Mouse (Mus musculus): Measurements from ENCODE around the gene Olfr965. TPM values are rescaled to one million over a fixed set of nuclear protein-coding genes. Genes with fewer than 3 reads are reported as not detected.

Olfr965 gene
- polyA plus RNA-seq, 2 experiments, result not detected

DNA sequence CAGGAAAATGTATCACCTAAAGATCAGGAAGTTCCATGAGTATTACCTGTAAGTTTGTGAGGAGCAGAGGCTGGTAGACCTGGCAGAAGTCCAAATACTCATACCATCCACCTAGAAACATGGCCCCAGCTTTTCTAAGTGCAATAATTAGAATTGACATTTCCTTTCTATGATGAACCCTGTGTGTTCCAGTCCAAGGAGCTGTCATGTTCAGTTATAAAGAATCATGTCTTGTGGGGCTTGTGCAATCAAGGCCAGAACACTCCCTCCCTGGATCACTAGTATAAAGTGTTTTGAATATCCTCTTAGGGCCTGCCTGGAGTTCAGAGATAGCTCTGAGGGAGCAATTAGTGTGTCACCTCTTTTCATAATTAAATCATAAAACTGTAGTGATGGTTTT lies 4.1 kb upstream of the Olfr965 start, which contains the start of gene Olfr149:
Olfr149 (minus strand) TSS at position 101 of the 400 bp plus-strand sequence.
- Histone ChIP-seq H3K4me2 (replicated peaks; ENCODE audit: low read depth, low read length, severe bottlenecking) (no peak within 1 kb of the TSS), H3K9ac (ENCODE audit: low read depth, low read length, severe bottlenecking) (no peak within 1 kb of the TSS), H3K36me3 (ENCODE audit: control insufficient read depth, insufficient read depth, low read length) (no peaks in the 10 kb centered on the region), H3K27ac (replicated peaks; ENCODE audit: low read depth, low read length) (no peak within 1 kb of the TSS), H3K4me1 (ENCODE audit: control insufficient read depth, insufficient read depth, low read length) (no peaks in the 10 kb centered on the region), H3K4me3 (replicated peaks; ENCODE audit: low read length) (no peak within 1 kb of the TSS), H3K27me3 (ENCODE audit: control insufficient read depth, insufficient read depth, low read length) (no peaks in the 10 kb centered on the region), H3K9me3 (ENCODE audit: control insufficient read depth, low read length) (no peaks in the 10 kb centered on the region)
- DNase-seq (ENCODE audit: low spot score) (no peak), ATAC-seq (ENCODE audit: low FRiP score, low read depth) (no peak)
- TF ChIP-seq POLR2A (IDR thresholded peaks at IDR 0.05; ENCODE audit: borderline replicate concordance, extremely low read depth, insufficient read depth, insufficient read length), result no peak

DNA sequence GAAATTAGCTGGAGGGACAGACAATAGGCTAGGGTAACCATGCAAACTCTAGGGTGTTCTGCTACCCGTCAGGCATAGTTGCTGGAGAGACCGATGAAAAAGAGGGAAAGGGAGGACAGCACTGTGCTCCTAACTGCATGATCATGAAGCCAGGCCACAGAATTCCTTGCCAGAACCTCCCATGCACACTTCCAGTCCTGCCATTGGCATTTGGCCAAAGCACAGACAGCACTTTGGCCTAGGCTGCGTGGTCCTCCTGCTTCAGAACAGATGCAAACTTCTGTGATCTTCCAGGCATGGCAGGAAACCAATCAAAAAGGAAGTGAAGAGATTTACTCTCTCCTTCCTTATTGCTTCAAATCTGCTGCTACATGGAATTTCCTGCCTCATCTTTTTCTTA lies 2.2 kb upstream of the Olfr965 start:
- Histone ChIP-seq H3K4me2 (replicated peaks; ENCODE audit: low read depth, low read length, severe bottlenecking) (no peak overlapping the region), H3K4me3 (replicated peaks; ENCODE audit: low read length) (no peak overlapping the region), H3K27ac (replicated peaks; ENCODE audit: low read depth, low read length) (no peak overlapping the region), H3K4me1 (ENCODE audit: control insufficient read depth, insufficient read depth, low read length) (no peaks in the 10 kb centered on the region), H3K27me3 (ENCODE audit: control insufficient read depth, insufficient read depth, low read length) (no peaks in the 10 kb centered on the region), H3K9ac (ENCODE audit: low read depth, low read length, severe bottlenecking) (no peak overlapping the region), H3K36me3 (ENCODE audit: control insufficient read depth, insufficient read depth, low read length) (no peaks in the 10 kb centered on the region), H3K9me3 (ENCODE audit: control insufficient read depth, low read length) (no peaks in the 10 kb centered on the region)
- 59% methylated on average over 3 of the region's 3 CpGs for WGBS
- no peak for TF ChIP-seq POLR2A (IDR thresholded peaks at IDR 0.05; ENCODE audit: borderline replicate concordance, extremely low read depth, insufficient read depth, insufficient read length)
- DNase-seq (ENCODE audit: low spot score) (peak; percentile 10), ATAC-seq (ENCODE audit: low FRiP score, low read depth) (no peak)

DNA sequence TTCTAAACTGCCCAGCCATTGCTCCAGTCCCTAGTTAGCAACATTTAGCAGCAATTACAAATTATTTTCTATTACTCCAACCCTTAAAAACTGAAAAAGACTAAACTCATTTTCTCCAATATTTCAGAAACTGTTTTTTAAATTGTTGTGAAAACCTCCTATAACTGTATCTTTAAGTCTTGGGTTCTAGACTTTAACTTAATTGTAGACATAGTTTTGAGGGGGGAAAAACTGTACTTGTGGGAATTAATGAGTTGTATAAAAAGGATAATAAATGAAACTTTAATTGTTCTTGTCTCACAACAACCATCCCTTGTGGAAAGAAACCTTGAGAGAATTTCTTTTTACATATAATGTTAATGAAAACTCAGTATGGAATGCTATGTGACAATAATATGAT lies 19.5 kb downstream of the Olfr965 start, which contains the start of gene Olfr150:
Olfr150 (plus strand) TSS at position 301 of the 400 bp plus-strand sequence.
- DNase-seq (ENCODE audit: low spot score), result no peak
- no peak for ATAC-seq (ENCODE audit: low FRiP score, low read depth)
- no peaks in the 10 kb centered on the region for H3K36me3 ChIP-seq (ENCODE audit: control insufficient read depth, insufficient read depth, low read length)
- no peaks in the 10 kb centered on the region for H3K4me1 ChIP-seq (ENCODE audit: control insufficient read depth, insufficient read depth, low read length)
- TF ChIP-seq POLR2A (IDR thresholded peaks at IDR 0.05; ENCODE audit: borderline replicate concordance, extremely low read depth, insufficient read depth, insufficient read length), result no peak
- H3K9me3 ChIP-seq (ENCODE audit: control insufficient read depth, low read length), result no peaks in the 10 kb centered on the region
- no peak within 1 kb of the TSS for H3K4me2 ChIP-seq (replicated peaks; ENCODE audit: low read depth, low read length, severe bottlenecking)
- no peaks in the 10 kb centered on the region for H3K27me3 ChIP-seq (ENCODE audit: control insufficient read depth, insufficient read depth, low read length)
- no peak within 1 kb of the TSS for H3K27ac ChIP-seq (replicated peaks; ENCODE audit: low read depth, low read length)
- H3K9ac ChIP-seq (ENCODE audit: low read depth, low read length, severe bottlenecking), result no peak within 1 kb of the TSS
- no peak within 1 kb of the TSS for H3K4me3 ChIP-seq (replicated peaks; ENCODE audit: low read length)

DNA sequence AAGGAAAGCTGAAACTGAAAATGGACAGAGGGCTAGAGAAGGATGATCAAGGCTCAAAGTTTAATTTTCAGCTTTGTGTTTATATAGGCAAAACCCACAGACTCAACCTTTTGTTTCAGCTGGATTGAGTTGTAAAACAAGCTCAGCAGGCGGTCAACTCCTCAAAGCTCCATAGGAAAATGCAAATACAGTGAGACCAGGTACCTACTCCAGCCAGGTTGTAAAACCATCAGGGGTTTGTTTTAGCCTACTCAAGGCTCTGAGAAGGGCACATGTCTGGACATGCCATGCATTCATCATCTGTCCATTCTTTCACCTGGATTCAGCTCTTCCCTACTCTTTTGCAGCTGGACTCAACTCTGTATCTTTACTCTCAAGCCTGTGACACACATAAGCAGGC lies 29.6 kb downstream of the Olfr965 start:
- no peaks in the 10 kb centered on the region for H3K36me3 ChIP-seq (ENCODE audit: control insufficient read depth, insufficient read depth, low read length)
- no peaks in the 10 kb centered on the region for H3K4me1 ChIP-seq (ENCODE audit: control insufficient read depth, insufficient read depth, low read length)
- no peak for TF ChIP-seq POLR2A (IDR thresholded peaks at IDR 0.05; ENCODE audit: borderline replicate concordance, extremely low read depth, insufficient read depth, insufficient read length)
- no peak overlapping the region for H3K4me2 ChIP-seq (replicated peaks; ENCODE audit: low read depth, low read length, severe bottlenecking)
- H3K9me3 ChIP-seq (ENCODE audit: control insufficient read depth, low read length), result no peaks in the 10 kb centered on the region
- H3K9ac ChIP-seq (ENCODE audit: low read depth, low read length, severe bottlenecking), result no peak overlapping the region
- DNase-seq (ENCODE audit: low spot score), result no peak
- ATAC-seq (ENCODE audit: low FRiP score, low read depth), result no peak
- WGBS, result 85% methylated on average over 1 of the region's 1 CpGs
- H3K4me3 ChIP-seq (replicated peaks; ENCODE audit: low read length), result no peak overlapping the region
- no peaks in the 10 kb centered on the region for H3K27me3 ChIP-seq (ENCODE audit: control insufficient read depth, insufficient read depth, low read length)
- H3K27ac ChIP-seq (replicated peaks; ENCODE audit: low read depth, low read length), result no peak overlapping the region

DNA sequence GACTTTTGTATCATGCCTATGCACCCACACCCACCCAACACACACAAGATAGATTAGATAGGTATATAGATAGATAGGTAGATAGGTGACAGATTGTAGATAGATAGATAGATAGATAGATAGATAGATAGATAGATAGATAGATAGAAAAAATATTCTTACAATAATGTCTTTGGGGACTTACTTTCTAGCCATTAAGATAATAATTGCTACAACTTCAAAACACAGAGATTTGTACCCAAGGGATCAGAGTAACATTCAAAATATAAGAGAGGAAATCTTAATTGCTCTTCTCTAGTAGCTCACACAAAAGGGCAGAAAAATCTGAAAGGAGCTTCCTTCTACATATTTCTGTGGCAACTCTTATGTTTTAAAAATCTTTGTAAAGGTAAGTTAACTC lies 34.8 kb downstream of the Olfr965 start, which contains the start of gene Olfr967:
Olfr967 (plus strand) TSS at position 301 of the 400 bp plus-strand sequence.
- H3K9me3 ChIP-seq (ENCODE audit: control insufficient read depth, low read length), result no peaks in the 10 kb centered on the region
- no peak within 1 kb of the TSS for H3K27ac ChIP-seq (replicated peaks; ENCODE audit: low read depth, low read length)
- no peaks in the 10 kb centered on the region for H3K4me1 ChIP-seq (ENCODE audit: control insufficient read depth, insufficient read depth, low read length)
- ATAC-seq (ENCODE audit: low FRiP score, low read depth) (no peak), DNase-seq (ENCODE audit: low spot score) (no peak)
- no peak within 1 kb of the TSS for H3K4me2 ChIP-seq (replicated peaks; ENCODE audit: low read depth, low read length, severe bottlenecking)
- H3K4me3 ChIP-seq (replicated peaks; ENCODE audit: low read length), result no peak within 1 kb of the TSS
- H3K9ac ChIP-seq (ENCODE audit: low read depth, low read length, severe bottlenecking), result no peak within 1 kb of the TSS
- no peaks in the 10 kb centered on the region for H3K36me3 ChIP-seq (ENCODE audit: control insufficient read depth, insufficient read depth, low read length)
- no peak for TF ChIP-seq POLR2A (IDR thresholded peaks at IDR 0.05; ENCODE audit: borderline replicate concordance, extremely low read depth, insufficient read depth, insufficient read length)
- H3K27me3 ChIP-seq (ENCODE audit: control insufficient read depth, insufficient read depth, low read length), result no peaks in the 10 kb centered on the region

DNA sequence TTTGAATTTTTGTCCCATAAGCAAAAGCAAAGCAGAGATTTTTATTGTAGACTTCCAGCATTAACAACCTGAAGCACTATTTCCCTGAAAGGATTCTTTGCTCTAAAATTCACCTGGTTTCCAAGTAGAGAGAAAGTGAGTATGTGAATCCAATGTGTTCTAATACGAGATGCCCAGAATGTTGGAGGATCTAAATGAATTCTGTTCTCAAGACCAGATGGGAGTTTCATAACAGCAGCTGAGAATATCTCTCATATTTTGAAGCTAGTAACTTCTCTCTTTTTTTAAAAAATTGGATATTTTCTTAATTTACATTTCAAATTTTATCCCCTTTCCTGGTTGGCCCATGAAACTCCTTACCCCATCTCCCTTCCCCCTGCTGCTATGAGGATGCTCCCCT lies 35.3 kb downstream of the Olfr965 start:
- Histone ChIP-seq H3K9ac (ENCODE audit: low read depth, low read length, severe bottlenecking) (no peak overlapping the region), H3K4me1 (ENCODE audit: control insufficient read depth, insufficient read depth, low read length) (no peaks in the 10 kb centered on the region), H3K4me2 (replicated peaks; ENCODE audit: low read depth, low read length, severe bottlenecking) (no peak overlapping the region), H3K27me3 (ENCODE audit: control insufficient read depth, insufficient read depth, low read length) (no peaks in the 10 kb centered on the region), H3K4me3 (replicated peaks; ENCODE audit: low read length) (no peak overlapping the region), H3K27ac (replicated peaks; ENCODE audit: low read depth, low read length) (no peak overlapping the region), H3K36me3 (ENCODE audit: control insufficient read depth, insufficient read depth, low read length) (no peaks in the 10 kb centered on the region), H3K9me3 (ENCODE audit: control insufficient read depth, low read length) (no peaks in the 10 kb centered on the region)
- no peak for DNase-seq (ENCODE audit: low spot score)
- TF ChIP-seq POLR2A (IDR thresholded peaks at IDR 0.05; ENCODE audit: borderline replicate concordance, extremely low read depth, insufficient read depth, insufficient read length), result no peak
- 73% methylated on average over 1 of the region's 1 CpGs for WGBS
- ATAC-seq (ENCODE audit: low FRiP score, low read depth), result no peak

Other genes with a start within 250 kb of the Olfr965 start
- not detected in 2 replicates for gene Olfr955, start 239.4 kb upstream of the Olfr965 start, polyA plus RNA-seq (2012; rRNA removed)
- gene Olfr955, start 239.4 kb upstream of the Olfr965 start, polyA plus RNA-seq (2014; fragmentation: Nextera tagmentation; extraction: Ambion mirVana), result not detected in 2 replicates
- gene Olfr44, start 217.4 kb upstream of the Olfr965 start, polyA plus RNA-seq (2012; rRNA removed), result not detected in 2 replicates
- not detected in 2 replicates for gene Olfr44, start 217.4 kb upstream of the Olfr965 start, polyA plus RNA-seq (2014; fragmentation: Nextera tagmentation; extraction: Ambion mirVana)
- 0.06 and 0.08 TPM in 2 replicates for gene Olfr957, start 195.5 kb upstream of the Olfr965 start, polyA plus RNA-seq (2012; rRNA removed)
- not detected in 2 replicates for gene Olfr957, start 195.5 kb upstream of the Olfr965 start, polyA plus RNA-seq (2014; fragmentation: Nextera tagmentation; extraction: Ambion mirVana)
- not detected in 2 replicates for gene Olfr958, start 157.3 kb upstream of the Olfr965 start, polyA plus RNA-seq (2012; rRNA removed)
- not detected in 2 replicates for gene Olfr958, start 157.3 kb upstream of the Olfr965 start, polyA plus RNA-seq (2014; fragmentation: Nextera tagmentation; extraction: Ambion mirVana)
- gene Olfr959, start 135.8 kb upstream of the Olfr965 start, polyA plus RNA-seq (2012; rRNA removed), result not detected in 2 replicates
- not detected in 2 replicates for gene Olfr959, start 135.8 kb upstream of the Olfr965 start, polyA plus RNA-seq (2014; fragmentation: Nextera tagmentation; extraction: Ambion mirVana)
- 66.5 and 75.3 TPM in 2 replicates for gene AW551984, start 107.0 kb upstream of the Olfr965 start, polyA plus RNA-seq (2012; rRNA removed)
- gene AW551984, start 107.0 kb upstream of the Olfr965 start, polyA plus RNA-seq (2014; fragmentation: Nextera tagmentation; extraction: Ambion mirVana), result 91.0 and 103 TPM in 2 replicates
- not detected in 2 replicates for gene Olfr148, start 100.7 kb upstream of the Olfr965 start, polyA plus RNA-seq (2012; rRNA removed)
- not detected in 2 replicates for gene Olfr148, start 100.7 kb upstream of the Olfr965 start, polyA plus RNA-seq (2014; fragmentation: Nextera tagmentation; extraction: Ambion mirVana)
- gene Olfr960, start 90.0 kb upstream of the Olfr965 start, polyA plus RNA-seq (2012; rRNA removed), result 0.10 TPM in 1 of 2 replicates, not detected in the other
- gene Olfr960, start 90.0 kb upstream of the Olfr965 start, polyA plus RNA-seq (2014; fragmentation: Nextera tagmentation; extraction: Ambion mirVana), result not detected in 2 replicates
- gene Olfr961, start 66.3 kb upstream of the Olfr965 start, polyA plus RNA-seq (2012; rRNA removed), result not detected in 2 replicates
- not detected in 2 replicates for gene Olfr961, start 66.3 kb upstream of the Olfr965 start, polyA plus RNA-seq (2014; fragmentation: Nextera tagmentation; extraction: Ambion mirVana)
- gene Olfr963, start 44.1 kb upstream of the Olfr965 start, polyA plus RNA-seq (2012; rRNA removed), result not detected in 2 replicates
- not detected in 2 replicates for gene Olfr963, start 44.1 kb upstream of the Olfr965 start, polyA plus RNA-seq (2014; fragmentation: Nextera tagmentation; extraction: Ambion mirVana)
- not detected in 2 replicates for gene Olfr149, start 4.2 kb upstream of the Olfr965 start, polyA plus RNA-seq (2012; rRNA removed)
- gene Olfr149, start 4.2 kb upstream of the Olfr965 start, polyA plus RNA-seq (2014; fragmentation: Nextera tagmentation; extraction: Ambion mirVana), result not detected in 2 replicates
- not detected in 2 replicates for gene Olfr150, start 19.6 kb downstream of the Olfr965 start, polyA plus RNA-seq (2012; rRNA removed)
- not detected in 2 replicates for gene Olfr150, start 19.6 kb downstream of the Olfr965 start, polyA plus RNA-seq (2014; fragmentation: Nextera tagmentation; extraction: Ambion mirVana)
- not detected in 2 replicates for gene Olfr967, start 34.9 kb downstream of the Olfr965 start, polyA plus RNA-seq (2012; rRNA removed)
- not detected in 2 replicates for gene Olfr967, start 34.9 kb downstream of the Olfr965 start, polyA plus RNA-seq (2014; fragmentation: Nextera tagmentation; extraction: Ambion mirVana)
- gene Olfr968, start 71.9 kb downstream of the Olfr965 start, polyA plus RNA-seq (2012; rRNA removed), result not detected in 2 replicates
- not detected in 2 replicates for gene Olfr968, start 71.9 kb downstream of the Olfr965 start, polyA plus RNA-seq (2014; fragmentation: Nextera tagmentation; extraction: Ambion mirVana)
- gene Olfr969, start 79.6 kb downstream of the Olfr965 start, polyA plus RNA-seq (2012; rRNA removed), result not detected in 2 replicates
- gene Olfr969, start 79.6 kb downstream of the Olfr965 start, polyA plus RNA-seq (2014; fragmentation: Nextera tagmentation; extraction: Ambion mirVana), result not detected in 2 replicates
- not detected in 2 replicates for gene Olfr970, start 97.5 kb downstream of the Olfr965 start, polyA plus RNA-seq (2012; rRNA removed)
- gene Olfr970, start 97.5 kb downstream of the Olfr965 start, polyA plus RNA-seq (2014; fragmentation: Nextera tagmentation; extraction: Ambion mirVana), result not detected in 2 replicates
- gene Olfr971, start 125.5 kb downstream of the Olfr965 start, polyA plus RNA-seq (2012; rRNA removed), result not detected in 2 replicates
- not detected in 2 replicates for gene Olfr971, start 125.5 kb downstream of the Olfr965 start, polyA plus RNA-seq (2014; fragmentation: Nextera tagmentation; extraction: Ambion mirVana)
- not detected in 2 replicates for gene Olfr972, start 155.1 kb downstream of the Olfr965 start, polyA plus RNA-seq (2012; rRNA removed)
- not detected in 2 replicates for gene Olfr972, start 155.1 kb downstream of the Olfr965 start, polyA plus RNA-seq (2014; fragmentation: Nextera tagmentation; extraction: Ambion mirVana)
- gene Olfr229, start 196.0 kb downstream of the Olfr965 start, polyA plus RNA-seq (2012; rRNA removed), result not detected in 2 replicates
- not detected in 2 replicates for gene Olfr229, start 196.0 kb downstream of the Olfr965 start, polyA plus RNA-seq (2014; fragmentation: Nextera tagmentation; extraction: Ambion mirVana)
- not detected in 2 replicates for gene Olfr974, start 226.1 kb downstream of the Olfr965 start, polyA plus RNA-seq (2012; rRNA removed)
- not detected in 2 replicates for gene Olfr974, start 226.1 kb downstream of the Olfr965 start, polyA plus RNA-seq (2014; fragmentation: Nextera tagmentation; extraction: Ambion mirVana)
- gene Olfr975, start 240.7 kb downstream of the Olfr965 start, polyA plus RNA-seq (2012; rRNA removed), result 0.05 TPM in 1 of 2 replicates, not detected in the other
- gene Olfr975, start 240.7 kb downstream of the Olfr965 start, polyA plus RNA-seq (2014; fragmentation: Nextera tagmentation; extraction: Ambion mirVana), result not detected in 2 replicates
- not detected in 2 replicates for gene Olfr976, start 249.8 kb downstream of the Olfr965 start, polyA plus RNA-seq (2012; rRNA removed)
- gene Olfr976, start 249.8 kb downstream of the Olfr965 start, polyA plus RNA-seq (2014; fragmentation: Nextera tagmentation; extraction: Ambion mirVana), result not detected in 2 replicates

Data from limb, embryonic 14.5 days (tissue).